In genomic region chr15:84922884-84923507, GRCm38 (mm10) we compare ENCODE assay signal across 8 mouse cellular contexts. TPM values are rescaled to one million over a fixed set of nuclear protein-coding genes. Genes with fewer than 3 reads are reported as not detected.
DNase-seq lines count a peak whose midpoint lies in the region; ATAC-seq and TF ChIP-seq lines count a peak whose summit lies in the region.

Nup50 (plus strand) TSS chr15:84923411.

- peaks cover 13% of the 10 kb centered on the region for H3K36me3 ChIP-seq in kidney, embryonic 14.5 days (ENCODE audit: control insufficient read depth, insufficient read depth, low read length)
- peaks cover 7% of the 10 kb centered on the region for H3K36me3 ChIP-seq in limb, embryonic 15.5 days

- H3K9ac ChIP-seq in kidney, embryonic 14.5 days (ENCODE audit: low read depth, low read length), result peak within 1 kb of the TSS; percentile 97
- peak within 1 kb of the TSS; percentile 96 for H3K9ac ChIP-seq in limb, embryonic 15.5 days

- peak; percentile 100 for DNase-seq in A20 (ENCODE audit: low read depth, low spot score)
- DNase-seq in heart, adult 9 months (ENCODE audit: low spot score in 2 of 2), result peak; percentile 100
- peak; percentile 97 to 99 for DNase-seq in monocyte, adult 2 months (ENCODE audit: low read depth in 1 of 2, low spot score in 2 of 2)
- DNase-seq in spleen, postnatal 36 days (ENCODE audit: low spot score in 2 of 2), result peak; percentile 99

- peak within 1 kb of the TSS; percentile 89 for H3K4me2 ChIP-seq in kidney, embryonic 14.5 days (replicated peaks; ENCODE audit: low read depth, low read length)
- peak within 1 kb of the TSS; percentile 75 for H3K4me2 ChIP-seq in limb, embryonic 15.5 days

- H3K4me3 ChIP-seq in bone marrow macrophage, adult 2 months (ENCODE audit: insufficient read depth, low read length), result peak within 1 kb of the TSS; percentile 78
- peak within 1 kb of the TSS; percentile 69 for H3K4me3 ChIP-seq in embryonic fibroblast, embryonic 13.5 days (ENCODE audit: insufficient read depth, low read length)
- peak within 1 kb of the TSS; percentile 99 for H3K4me3 ChIP-seq in kidney, embryonic 14.5 days (ENCODE audit: low read length)
- peak within 1 kb of the TSS; percentile 98 for H3K4me3 ChIP-seq in limb, embryonic 15.5 days

- peaks cover 17% of the 10 kb centered on the region for H3K4me1 ChIP-seq in bone marrow macrophage, adult 2 months (ENCODE audit: control insufficient read depth, insufficient read depth, low read length)
- H3K4me1 ChIP-seq in embryonic fibroblast, embryonic 13.5 days (ENCODE audit: control insufficient read depth, insufficient read depth, low read length), result no peaks in the 10 kb centered on the region; the same call in 1 of the 2 replicates
- 0 out of 2 replicates have a peak, but pooled peaks cover 12% of the 10 kb centered on the region for H3K4me1 ChIP-seq in kidney, embryonic 14.5 days (ENCODE audit: control insufficient read depth, insufficient read depth, low read length)
- peaks cover 19% of the 10 kb centered on the region for H3K4me1 ChIP-seq in limb, embryonic 15.5 days

- no peak for TF ChIP-seq CTCF in bone marrow macrophage, adult 2 months (IDR thresholded peaks at IDR 0.05; ENCODE audit: low read depth, low read length)
- no peak for TF ChIP-seq CTCF in embryonic fibroblast, embryonic 13.5 days (IDR thresholded peaks at IDR 0.05; ENCODE audit: borderline replicate concordance, insufficient read depth, low read length)

- H3K9me3 ChIP-seq in kidney, embryonic 14.5 days (ENCODE audit: control insufficient read depth, low read length), result no peaks in the 10 kb centered on the region
- H3K9me3 ChIP-seq in limb, embryonic 15.5 days, result no peaks in the 10 kb centered on the region

- ATAC-seq in kidney, embryonic 14.5 days (ENCODE audit: low FRiP score, low TSS enrichment), result peak; percentile 90
- ATAC-seq in limb, embryonic 15.5 days (ENCODE audit: insufficient number of reproducible peaks, low FRiP score, low TSS enrichment, low read depth), result peak; percentile 89

- WGBS in kidney, embryonic 14.5 days, result under 1% methylated on average over 59 of the region's 60 CpGs
- under 1% methylated on average over 60 of the region's 60 CpGs for WGBS in limb, embryonic 15.5 days

- peak within 1 kb of the TSS; percentile 90 for H3K27ac ChIP-seq in bone marrow macrophage, adult 2 months (ENCODE audit: insufficient read depth, low read depth, low read length)
- H3K27ac ChIP-seq in embryonic fibroblast, embryonic 13.5 days (ENCODE audit: insufficient read depth, low read length), result peak within 1 kb of the TSS; percentile 88
- peak within 1 kb of the TSS; percentile 98 for H3K27ac ChIP-seq in kidney, embryonic 14.5 days (ENCODE audit: low read depth, low read length)
- H3K27ac ChIP-seq in limb, embryonic 15.5 days, result peak within 1 kb of the TSS; percentile 96

- peak; percentile 59; the same call in 1 of the 2 replicates for TF ChIP-seq POLR2A in bone marrow macrophage, adult 2 months (IDR thresholded peaks at IDR 0.05; ENCODE audit: borderline replicate concordance, low read depth, low read length)
- TF ChIP-seq POLR2A in embryonic fibroblast, embryonic 13.5 days (IDR thresholded peaks at IDR 0.05; ENCODE audit: low read depth, low read length), result peak; percentile 92

- no peaks in the 10 kb centered on the region for H3K27me3 ChIP-seq in kidney, embryonic 14.5 days (ENCODE audit: control insufficient read depth, insufficient read depth, low read length)
- H3K27me3 ChIP-seq in limb, embryonic 15.5 days, result no peaks in the 10 kb centered on the region

RNA-seq across cellular contexts. Expression of gene Nup50, which starts in this region (rescaled TPM):
- 21.3 and 24.2 TPM in 2 replicates for polyA plus RNA-seq in bone marrow macrophage, adult 2 months (2012; ENCODE audit: insufficient read depth, insufficient read length, missing spikeins)
- 45.7 and 47.9 TPM in 2 replicates for polyA plus RNA-seq in embryonic fibroblast, embryonic 13.5 days (2011; ENCODE audit: insufficient read length, low read depth, missing spikeins)
- 23.8 and 50.8 TPM in 2 replicates for polyA plus RNA-seq in kidney, embryonic 14.5 days (2014; fragmentation: Nextera tagmentation; extraction: Ambion mirVana)
- 29.2 and 31.4 TPM in 2 replicates for polyA plus RNA-seq in limb, embryonic 15.5 days (2015; fragmentation: Nextera tagmentation; extraction: Ambion mirVana)

Comparison
In these comparisons a context has a peak if more than half of its experiments do, and no peak if none do; other contexts are left out.
1. Peak in every context shown above with its lines: DNase-seq, ATAC-seq, H3K4me3 ChIP-seq and H3K27ac ChIP-seq.